Mouse (Mus musculus) testis, adult 2 months (tissue): ENCODE data around the gene Picalm.

Experiments used
- CTCF ChIP-seq: fragments of 200-500 bp; IDR thresholded peaks from 2 replicates; pipeline ENCODE4 v1.5.1; 2012; ENCODE audit warnings: low read depth, mild to moderate bottlenecking, inconsistent platforms, low read length, moderate library complexity; ENCODE audit not compliant: control insufficient read depth, insufficient read depth, insufficient replicate concordance
- POLR2A ChIP-seq: fragments of 200-500 bp; IDR thresholded peaks from 2 replicates; pipeline ENCODE4 v1.6.1; 2012; ENCODE audit warnings: low read depth, mild to moderate bottlenecking, inconsistent platforms, low read length, moderate library complexity; ENCODE audit not compliant: control insufficient read depth

DNA sequence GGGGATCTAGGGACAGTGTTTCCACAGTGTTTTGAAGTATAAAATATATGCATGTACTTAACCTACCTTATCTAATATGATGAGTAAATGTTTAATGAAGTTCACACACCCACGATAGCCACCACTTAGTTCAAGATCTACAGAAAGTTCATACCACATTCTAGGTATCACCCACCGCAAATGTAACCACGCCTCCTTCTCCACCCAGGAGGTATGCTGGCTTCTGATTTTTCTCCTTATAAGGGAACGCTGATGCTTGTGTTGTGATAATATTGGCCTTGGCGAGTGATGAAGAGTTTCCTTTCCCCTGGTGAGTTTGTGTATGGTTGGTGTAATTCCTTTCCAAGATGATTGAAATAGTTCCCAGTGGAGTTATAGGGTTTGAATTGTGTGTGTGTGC is 88.1 kb downstream of the Picalm start:
- TF ChIP-seq CTCF, result no peak
- no peak for TF ChIP-seq POLR2A
